Mouse (Mus musculus) forebrain, embryonic 11.5 days (tissue): Measurements from ENCODE around the gene Cuedc1. TPM values are rescaled to one million over a fixed set of nuclear protein-coding genes. Genes with fewer than 3 reads are reported as not detected.
A peak's percentile ranks its signal among the peaks of the same experiment; 100 is the strongest.

Experiments
- ATAC-seq: fragments of 200-750 bp; cut with Nextera tagmentation; replicated peaks from 2 replicates; pipeline ENCODE4 v1.8.0; 2017; ENCODE audit warnings: moderate TSS enrichment; ENCODE audit not compliant: low FRiP score
- DNase-seq: peaks from one replicate; pipeline ENCODE4 v3.0.0-alpha.2; 2017; ENCODE audit warnings: low spot score
- H3K27ac ChIP-seq: fragments of 300-500 bp; sonication (generic); 2 replicates; pipeline ENCODE4 v1.5.1; 2014; ENCODE audit warnings: low read depth, low read length
- H3K27me3 ChIP-seq: fragments of 300-500 bp; sonication (generic); 2 replicates; pipeline ENCODE4 v1.6.1; 2014; ENCODE audit warnings: mild to moderate bottlenecking, low read length, mixed read lengths; ENCODE audit not compliant: control insufficient read depth, insufficient read depth
- H3K36me3 ChIP-seq: fragments of 300-500 bp; sonication (generic); 2 replicates; pipeline ENCODE4 v1.6.1; 2014; ENCODE audit warnings: mild to moderate bottlenecking, low read length, moderate library complexity, mixed read lengths; ENCODE audit not compliant: control insufficient read depth, insufficient read depth
- H3K4me1 ChIP-seq: fragments of 300-500 bp; sonication (generic); replicated peaks from 2 replicates; pipeline ENCODE4 v1.6.1; 2014; ENCODE audit warnings: low read length, mixed read lengths; ENCODE audit not compliant: control insufficient read depth, insufficient read depth
- H3K4me2 ChIP-seq: fragments of 300-500 bp; sonication (generic); 2 replicates; pipeline ENCODE4 v1.6.1; 2014; ENCODE audit warnings: low read depth, mild to moderate bottlenecking, low read length, moderate library complexity, mixed read lengths; ENCODE audit not compliant: severe bottlenecking
- H3K4me3 ChIP-seq: fragments of 300-500 bp; sonication (generic); 2 replicates; pipeline ENCODE4 v1.5.1; 2014; ENCODE audit warnings: low read depth, low read length
- H3K9ac ChIP-seq: fragments of 300-500 bp; sonication (generic); 2 replicates; pipeline ENCODE4 v1.6.1; 2014; ENCODE audit warnings: low read length
- H3K9me3 ChIP-seq: fragments of 300-500 bp; sonication (generic); 2 replicates; pipeline ENCODE4 v1.6.1; 2016; ENCODE audit warnings: low read length, mixed read lengths; ENCODE audit not compliant: control insufficient read depth
- WGBS: fragments of 180-500 bp; shearing (Covaris S2); extraction: QIAGEN DNeasy Blood & Tissue Kit; methylation state at CpG from one replicate; pipeline ENCODE4 v1.1.7; 2014; 5-methylcytosine and 5-hydroxymethylcytosine counted together
- polyA plus RNA-seq: library from polyadenylated mRNA; unstranded; fragments of >200 nt; fragmentation: Nextera tagmentation; extraction: Ambion mirVana; gene quantifications from 2 replicates; pipeline ENCODE4 v1.2.1, GENCODE M21; 2014

Gene Cuedc1
- polyA plus RNA-seq, 1 experiment from 2014 or later, result 26.2 TPM

- Histone ChIP-seq H3K36me3 (no peaks in the 10 kb centered on the region), H3K9ac (no peak overlapping the region), H3K4me2 (no peak overlapping the region), H3K27me3 (no peaks in the 10 kb centered on the region), H3K4me1 (peaks cover 38% of the 10 kb centered on the region), H3K4me3 (no peak overlapping the region), H3K9me3 (no peaks in the 10 kb centered on the region), H3K27ac (no peak overlapping the region)
- DNase-seq, result no peak
- WGBS, result 60% methylated on average over 4 of the region's 4 CpGs
- no peak for ATAC-seq
These were observed 46.2 kb downstream of the Cuedc1 start for GRCm38 (mm10) chr11:88144100-88144499.

- no peaks in the 10 kb centered on the region for H3K9me3 ChIP-seq
- ATAC-seq, result no peak
- peaks cover 28% of the 10 kb centered on the region for H3K4me1 ChIP-seq
- H3K9ac ChIP-seq, result no peak overlapping the region
- H3K27me3 ChIP-seq, result no peaks in the 10 kb centered on the region
- no peaks in the 10 kb centered on the region for H3K36me3 ChIP-seq
- 89% methylated on average over 13 of the region's 13 CpGs for WGBS
- H3K4me3 ChIP-seq, result no peak overlapping the region
- H3K4me2 ChIP-seq, result no peak overlapping the region
- H3K27ac ChIP-seq, result no peak overlapping the region
- DNase-seq, result no peak
These were observed 47.6 kb downstream of the Cuedc1 start for GRCm38 (mm10) chr11:88145214-88146006.

- no peak overlapping the region for H3K4me2 ChIP-seq
- DNase-seq, result no peak
- WGBS, result 82% methylated on average over 12 of the region's 12 CpGs
- peaks cover 28% of the 10 kb centered on the region for H3K4me1 ChIP-seq
- no peaks in the 10 kb centered on the region for H3K27me3 ChIP-seq
- H3K9ac ChIP-seq, result no peak overlapping the region
- no peaks in the 10 kb centered on the region for H3K36me3 ChIP-seq
- no peaks in the 10 kb centered on the region for H3K9me3 ChIP-seq
- H3K27ac ChIP-seq, result 0 out of 2 replicates have a peak overlapping the region, but pooled peaks have one; percentile 4
- ATAC-seq, result no peak
- H3K4me3 ChIP-seq, result no peak overlapping the region
These were observed 48.6 kb downstream of the Cuedc1 start for GRCm38 (mm10) chr11:88146264-88147060.

GRCm38 (mm10) chr11:88147388-88147787 is 49.5 kb downstream of the Cuedc1 start:
- Histone ChIP-seq H3K4me3 (no peak overlapping the region), H3K27ac (no peak overlapping the region), H3K9me3 (no peaks in the 10 kb centered on the region), H3K9ac (no peak overlapping the region), H3K4me1 (peaks cover 31% of the 10 kb centered on the region), H3K4me2 (no peak overlapping the region), H3K36me3 (no peaks in the 10 kb centered on the region), H3K27me3 (no peaks in the 10 kb centered on the region)
- WGBS, result 93% methylated on average over 5 of the region's 5 CpGs
- DNase-seq (no peak), ATAC-seq (no peak)

- H3K4me2 ChIP-seq, result no peak overlapping the region
- H3K9ac ChIP-seq, result no peak overlapping the region; the same call in 1 of the 2 replicates
- H3K27me3 ChIP-seq, result no peaks in the 10 kb centered on the region
- no peaks in the 10 kb centered on the region for H3K9me3 ChIP-seq
- DNase-seq, result no peak
- H3K4me1 ChIP-seq, result peaks cover 29% of the 10 kb centered on the region
- WGBS, result 53% methylated on average over 7 of the region's 7 CpGs
- no peaks in the 10 kb centered on the region for H3K36me3 ChIP-seq
- peak overlapping the region; percentile 64; the same call in 1 of the 2 replicates for H3K27ac ChIP-seq
- 0 out of 2 replicates have a peak, but pooled peaks have one; percentile 4 for ATAC-seq
- H3K4me3 ChIP-seq, result no peak overlapping the region
These were observed 50.3 kb downstream of the Cuedc1 start for GRCm38 (mm10) chr11:88148015-88148637.

- no peaks in the 10 kb centered on the region for H3K9me3 ChIP-seq
- no peaks in the 10 kb centered on the region for H3K27me3 ChIP-seq
- H3K4me2 ChIP-seq, result 0 out of 2 replicates have a peak overlapping the region, but pooled peaks have one; percentile 15
- peak overlapping the region; percentile 64 for H3K27ac ChIP-seq
- H3K36me3 ChIP-seq, result no peaks in the 10 kb centered on the region
- H3K4me3 ChIP-seq, result no peak overlapping the region
- ATAC-seq (0 out of 2 replicates have a peak, but pooled peaks have one; percentile 42), DNase-seq (peak; percentile 64)
- H3K9ac ChIP-seq, result peak overlapping the region; percentile 5; the same call in 1 of the 2 replicates
- WGBS, result 6% methylated on average over 11 of the region's 11 CpGs
- H3K4me1 ChIP-seq, result peaks cover 29% of the 10 kb centered on the region
These were observed 50.9 kb downstream of the Cuedc1 start for GRCm38 (mm10) chr11:88148638-88149279.

- no peaks in the 10 kb centered on the region for H3K27me3 ChIP-seq
- DNase-seq, result no peak
- H3K9me3 ChIP-seq, result no peaks in the 10 kb centered on the region
- H3K4me3 ChIP-seq, result no peak overlapping the region
- no peaks in the 10 kb centered on the region for H3K36me3 ChIP-seq
- WGBS, result 35% methylated on average over 7 of the region's 7 CpGs
- peak; percentile 48; the same call in 1 of the 2 replicates for ATAC-seq
- peaks cover 30% of the 10 kb centered on the region for H3K4me1 ChIP-seq
- H3K9ac ChIP-seq, result peak overlapping the region; percentile 20; the same call in 1 of the 2 replicates
- H3K27ac ChIP-seq, result peak overlapping the region; percentile 64; the same call in 1 of the 2 replicates
- H3K4me2 ChIP-seq, result no peak overlapping the region
These were observed 53.7 kb downstream of the Cuedc1 start for GRCm38 (mm10) chr11:88151379-88152155.
